Mouse (Mus musculus): ENCODE results near the gene Stxbp5.

Stxbp5 gene

GRCm38 (mm10) chr10:9857850-9858249, 43.0 kb downstream of the Stxbp5 start:
- no peak for DNase-seq (ENCODE audit: low spot score)

GRCm38 (mm10) chr10:9856792-9857191, 44.1 kb downstream of the Stxbp5 start:
- DNase-seq (ENCODE audit: low spot score) = no peak

GRCm38 (mm10) chr10:9846408-9846807, 54.5 kb downstream of the Stxbp5 start:
- no peak for DNase-seq (ENCODE audit: low spot score)

GRCm38 (mm10) chr10:9839408-9839807, 61.5 kb downstream of the Stxbp5 start:
- no peak for DNase-seq (ENCODE audit: low spot score)

GRCm38 (mm10) chr10:9834986-9835385, 65.9 kb downstream of the Stxbp5 start:
- DNase-seq (ENCODE audit: low spot score) = no peak

- no peak for DNase-seq (ENCODE audit: low spot score)
These were observed 67.9 kb downstream of the Stxbp5 start for GRCm38 (mm10) chr10:9832937-9833336.

GRCm38 (mm10) chr10:9829744-9830143, 71.1 kb downstream of the Stxbp5 start:
- no peak for DNase-seq (ENCODE audit: low spot score)

- no peak for DNase-seq (ENCODE audit: low spot score)
These were observed 79.6 kb downstream of the Stxbp5 start for GRCm38 (mm10) chr10:9821299-9821698.

- DNase-seq (ENCODE audit: low spot score) = no peak
These were observed 82.3 kb downstream of the Stxbp5 start for GRCm38 (mm10) chr10:9818574-9818973.

GRCm38 (mm10) chr10:9813926-9814325, 87.0 kb downstream of the Stxbp5 start:
- peak; percentile 77 for DNase-seq (ENCODE audit: low spot score)

- no peak for DNase-seq (ENCODE audit: low spot score)
These were observed 93.3 kb downstream of the Stxbp5 start for GRCm38 (mm10) chr10:9807596-9807995.

- no peak for DNase-seq (ENCODE audit: low spot score)
These were observed 95.5 kb downstream of the Stxbp5 start for GRCm38 (mm10) chr10:9805341-9805740.

GRCm38 (mm10) chr10:9803126-9803525, 97.8 kb downstream of the Stxbp5 start:
- no peak for DNase-seq (ENCODE audit: low spot score)

GRCm38 (mm10) chr10:9801571-9801970, 99.3 kb downstream of the Stxbp5 start:
- no peak for DNase-seq (ENCODE audit: low spot score)

GRCm38 (mm10) chr10:9799085-9799484, 101.8 kb downstream of the Stxbp5 start:
- no peak for DNase-seq (ENCODE audit: low spot score)

- no peak for DNase-seq (ENCODE audit: low spot score)
These were observed 104.5 kb downstream of the Stxbp5 start for GRCm38 (mm10) chr10:9796429-9796828.

- no peak for DNase-seq (ENCODE audit: low spot score)
These were observed 106.5 kb downstream of the Stxbp5 start for GRCm38 (mm10) chr10:9794429-9794828.

GRCm38 (mm10) chr10:9790947-9791346, 109.9 kb downstream of the Stxbp5 start:
- DNase-seq (ENCODE audit: low spot score) = no peak

- no peak for DNase-seq (ENCODE audit: low spot score)
These were observed 114.4 kb downstream of the Stxbp5 start for GRCm38 (mm10) chr10:9786461-9786860.

- DNase-seq (ENCODE audit: low spot score) = peak; percentile 75
These were observed 115.2 kb downstream of the Stxbp5 start for GRCm38 (mm10) chr10:9785651-9786050.

GRCm38 (mm10) chr10:9779864-9780263, 121.0 kb downstream of the Stxbp5 start:
- no peak for DNase-seq (ENCODE audit: low spot score)

GRCm38 (mm10) chr10:9770261-9770660, 130.6 kb downstream of the Stxbp5 start:
- no peak for DNase-seq (ENCODE audit: low spot score)

GRCm38 (mm10) chr10:9763831-9764230, 137.0 kb downstream of the Stxbp5 start:
- DNase-seq (ENCODE audit: low spot score) = no peak

- DNase-seq (ENCODE audit: low spot score) = no peak
These were observed 140.6 kb downstream of the Stxbp5 start for GRCm38 (mm10) chr10:9760264-9760663.

- DNase-seq (ENCODE audit: low spot score) = no peak
These were observed 144.3 kb downstream of the Stxbp5 start for GRCm38 (mm10) chr10:9756546-9756945.
